Mouse (Mus musculus) lung, adult 2 months (tissue): ENCODE measurements at regions not wholly inside any gene's neighbourhood (a gene's known extent, or its start where the extent isn't known, plus 50 kb on each side); places are given as distances from the start of the nearest gene placed in this dataset.

Experiments used
- CTCF ChIP-seq: fragments of 200-500 bp; IDR thresholded peaks from 2 replicates; pipeline ENCODE4 v1.5.1; 2011; ENCODE audit warnings: mild to moderate bottlenecking, low read length, control low read depth; ENCODE audit not compliant: insufficient read depth
- POLR2A ChIP-seq: fragments of 200-500 bp; IDR thresholded peaks from 2 replicates; pipeline ENCODE4 v1.6.1; 2011; ENCODE audit warnings: low read depth, mild to moderate bottlenecking, control low read depth, low read length, borderline replicate concordance; ENCODE audit errors: extremely low read depth

GRCm38 (mm10) chr9:101649816-101650215, 211.8 kb upstream of the 9630041A04Rik start:
- TF ChIP-seq CTCF (no peak), POLR2A (no peak)
